Mouse (Mus musculus) hematopoietic stem cell, adult 5-6 weeks (primary cell): ENCODE results near the gene B230219D22Rik. TPM values are rescaled to one million over a fixed set of nuclear protein-coding genes. Genes with fewer than 3 reads are reported as not detected.

ENCODE experiments used
- ATAC-seq, 2 experiments: fragments of 125-278 bp in 1 of 2; replicated peaks in 1 of 2; 2 replicates each; pipeline ENCODE4 v1.8.0; 2016 to 2017; ENCODE audit warnings: inconsistent platforms in 2 of 2, mild to moderate bottlenecking in 2 of 2, moderate number of reproducible peaks in 2 of 2, low read depth in 1 of 2, moderate TSS enrichment in 1 of 2; ENCODE audit not compliant: low FRiP score in 2 of 2, poor library complexity in 2 of 2, severe bottlenecking in 2 of 2, insufficient read depth in 1 of 2, low TSS enrichment in 1 of 2
- total RNA-seq: library from RNA; stranded (forward); fragments of 172-1452, 232-1000 nt; gene quantifications from 2 replicates; pipeline ENCODE4 v1.2.3, GENCODE M21; 2017

Gene B230219D22Rik
- total RNA-seq, 1 experiment from 2014 or later: 42.1 TPM

- no peak for ATAC-seq
These were observed 23.1 kb downstream of the B230219D22Rik start for GRCm38 (mm10) chr13:55715908-55716510.

- no peak for ATAC-seq
These were observed 28.6 kb downstream of the B230219D22Rik start for GRCm38 (mm10) chr13:55721516-55721915.

- no peak for ATAC-seq
These were observed 29.1 kb downstream of the B230219D22Rik start for GRCm38 (mm10) chr13:55721995-55722394.

- no peak for ATAC-seq
These were observed 33.7 kb downstream of the B230219D22Rik start for GRCm38 (mm10) chr13:55726598-55727119.

DNA sequence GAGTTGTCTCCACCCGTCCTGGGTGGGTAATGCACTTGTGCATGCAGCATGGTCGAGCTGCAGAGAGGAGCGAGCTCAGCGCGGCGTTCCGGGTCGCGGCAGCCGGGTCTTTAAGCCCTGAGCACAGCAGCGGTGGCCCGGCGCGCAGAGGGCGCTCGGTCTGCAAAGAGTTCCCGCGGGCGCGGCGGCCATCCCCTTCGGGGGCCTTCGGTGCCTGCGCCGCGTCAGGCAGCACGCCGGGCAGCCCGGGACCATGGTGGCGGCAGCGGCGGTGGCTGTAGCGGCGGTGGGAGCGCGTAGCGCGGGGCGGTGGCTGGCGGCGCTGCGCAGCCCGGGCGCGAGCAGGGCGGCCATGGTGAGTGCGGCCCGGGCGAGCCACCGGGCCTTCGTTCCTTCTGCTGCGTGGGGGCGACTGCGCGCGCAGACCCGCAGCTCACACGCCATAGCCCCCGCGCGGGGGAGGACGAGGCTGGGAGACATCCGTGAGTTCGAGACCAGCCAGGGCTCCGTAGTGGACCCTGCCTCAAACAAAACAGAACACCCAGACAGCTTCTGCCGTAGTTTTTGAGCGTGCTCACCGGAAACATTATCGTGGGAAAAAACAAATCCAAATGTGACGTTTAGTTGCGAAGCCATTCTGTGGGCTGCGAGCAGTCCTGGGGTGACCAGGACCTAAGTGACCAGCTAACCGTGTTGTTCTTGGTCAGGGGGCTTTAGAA, 34.4 kb downstream of the B230219D22Rik start, which contains the start of gene Pcbd2:
TSS of gene Pcbd2 (plus strand) at position 249 of the 719 bp plus-strand sequence.
- ATAC-seq: peak; percentile 67 to 74

DNA sequence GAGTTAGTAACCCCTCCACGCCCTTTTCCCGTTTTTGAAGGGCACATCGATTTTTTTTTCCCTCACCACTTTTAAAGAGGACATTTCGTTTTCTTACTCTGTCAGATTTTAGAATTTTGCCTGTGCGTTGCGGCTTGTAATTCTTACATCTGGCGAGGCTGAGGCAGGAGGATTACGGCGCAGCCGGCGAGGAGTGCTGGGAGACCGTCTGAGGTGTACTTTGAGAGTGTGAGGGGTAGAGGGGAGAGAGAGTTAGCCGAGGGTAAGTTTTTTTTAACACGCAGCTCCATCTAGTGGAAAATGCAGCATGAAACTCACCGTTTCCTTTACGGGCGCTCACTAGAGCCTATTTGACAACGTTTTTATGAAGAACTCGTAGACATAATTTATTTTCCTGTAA, 34.9 kb downstream of the B230219D22Rik start:
- peak; percentile 79 to 80 for ATAC-seq

DNA sequence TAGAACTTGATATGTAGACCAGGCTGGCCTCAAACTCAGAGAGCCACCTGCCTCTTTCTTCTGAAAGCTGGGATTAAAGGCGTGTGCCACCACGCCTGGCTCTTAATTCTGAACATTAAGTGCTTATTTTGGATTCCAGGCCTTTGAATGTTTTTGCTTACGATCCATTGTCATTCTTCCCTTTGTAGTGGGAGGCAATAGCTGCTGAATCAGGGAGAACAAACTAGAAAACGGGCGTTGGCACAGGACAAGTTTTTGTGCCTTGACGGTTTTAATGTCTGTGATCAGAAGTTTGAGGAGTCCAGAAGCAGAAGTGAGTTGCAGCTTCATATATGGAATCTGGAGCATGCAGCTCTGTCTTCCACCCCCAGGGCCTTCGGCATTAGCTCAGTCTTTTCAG, 37.8 kb downstream of the B230219D22Rik start:
- no peak for ATAC-seq

GRCm38 (mm10) chr13:55732121-55732520, 39.2 kb downstream of the B230219D22Rik start:
- no peak for ATAC-seq

- ATAC-seq: no peak
These were observed 40.9 kb downstream of the B230219D22Rik start for GRCm38 (mm10) chr13:55733628-55734502.

DNA sequence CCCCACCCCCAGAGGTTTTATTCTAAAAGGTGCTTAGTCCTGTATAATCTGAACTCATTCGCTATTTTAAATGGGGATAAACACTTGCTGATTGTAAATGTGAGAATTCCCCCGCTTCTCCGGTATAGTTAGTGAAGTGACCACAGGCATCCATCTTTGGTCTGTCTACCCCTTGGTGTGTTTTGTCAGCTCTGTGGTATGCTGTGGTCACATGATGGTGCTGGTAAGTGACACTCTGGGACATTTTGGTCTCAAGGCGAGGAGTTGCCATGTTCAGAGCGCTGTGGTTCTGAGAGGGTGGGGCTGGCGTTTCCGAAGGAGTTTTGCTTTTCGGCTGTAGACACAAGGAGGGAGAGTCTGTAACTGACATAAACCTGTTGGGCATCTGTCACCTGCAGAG, 45.0 kb downstream of the B230219D22Rik start:
- ATAC-seq: no peak

DNA sequence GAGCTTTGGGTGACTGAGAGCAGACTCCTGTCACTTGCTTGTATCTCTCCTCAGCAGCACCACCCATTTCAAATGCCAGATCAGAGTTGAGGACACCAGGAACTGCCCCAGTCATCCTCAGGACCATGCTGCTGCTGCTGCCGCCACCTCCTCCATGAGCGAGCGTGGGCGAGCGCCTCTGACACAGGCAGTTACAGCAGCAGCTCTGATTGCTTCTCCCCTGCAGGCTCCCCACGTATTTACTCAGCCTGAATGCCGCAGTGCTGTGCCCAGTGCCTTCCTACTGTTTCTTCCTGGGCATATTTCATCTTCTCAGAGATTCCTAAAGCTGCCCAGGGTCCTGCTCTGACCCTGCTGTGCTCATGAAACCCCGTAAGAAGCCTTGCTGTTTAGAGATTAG, 49.4 kb downstream of the B230219D22Rik start:
- no peak for ATAC-seq

Other genes with a start within 250 kb of the B230219D22Rik start
- gene Grk6, start 248.1 kb upstream of the B230219D22Rik start, total RNA-seq: 77.8 and 80.9 TPM in 2 replicates
- 0.25 TPM in 1 of 2 replicates, not detected in the other for gene Prr7, start 228.9 kb upstream of the B230219D22Rik start, total RNA-seq
- 0.60 and 2.3 TPM in 2 replicates for gene Dbn1, start 205.0 kb upstream of the B230219D22Rik start, total RNA-seq
- gene Pdlim7, start 179.4 kb upstream of the B230219D22Rik start, total RNA-seq: 8.1 and 10.0 TPM in 2 replicates
- gene Dok3, start 163.8 kb upstream of the B230219D22Rik start, total RNA-seq: 4.1 and 15.5 TPM in 2 replicates
- gene Ddx41, start 156.5 kb upstream of the B230219D22Rik start, total RNA-seq: 53.7 and 58.2 TPM in 2 replicates
- 25.6 and 35.0 TPM in 2 replicates for gene Fam193b, start 122.0 kb upstream of the B230219D22Rik start, total RNA-seq
- gene Tmed9, start 119.4 kb upstream of the B230219D22Rik start, total RNA-seq: 100 and 114 TPM in 2 replicates
- 7.6 and 8.3 TPM in 2 replicates for gene B4galt7, start 93.2 kb upstream of the B230219D22Rik start, total RNA-seq
- 56.5 and 58.0 TPM in 2 replicates for gene Caml, start 70.1 kb upstream of the B230219D22Rik start, total RNA-seq
- gene Ddx46, start 58.1 kb upstream of the B230219D22Rik start, total RNA-seq: 109 and 122 TPM in 2 replicates
- gene Txndc15, start 21.5 kb downstream of the B230219D22Rik start, total RNA-seq: 38.1 and 46.1 TPM in 2 replicates
- gene Pcbd2, start 34.2 kb downstream of the B230219D22Rik start, total RNA-seq: 4.5 and 26.2 TPM in 2 replicates
- gene Catsper3, start 91.4 kb downstream of the B230219D22Rik start, total RNA-seq: 1.5 TPM in 1 of 2 replicates, not detected in the other
- not detected in 2 replicates for gene Pitx1, start 143.1 kb downstream of the B230219D22Rik start, total RNA-seq